Mouse (Mus musculus) gastrocnemius, adult 2 months (tissue): Measurements from ENCODE around the gene Clybl. TPM values are rescaled to one million over a fixed set of nuclear protein-coding genes. Genes with fewer than 3 reads are reported as not detected.

ENCODE experiments used
- DNase-seq: peaks from one replicate; pipeline ENCODE4 v3.0.0; 2022
- H3K27ac ChIP-seq: fragments of 200-600 bp; 2 replicates; pipeline ENCODE4 v1.8.1; 2022; ENCODE audit warnings: mild to moderate bottlenecking
- H3K4me3 ChIP-seq: fragments of 200-600 bp; 2 replicates; pipeline ENCODE4 v1.8.1; 2022; ENCODE audit warnings: mild to moderate bottlenecking, moderate library complexity
- CTCF ChIP-seq: fragments of 200-600 bp; IDR thresholded peaks from 2 replicates; pipeline ENCODE4 v1.8.1; 2022; ENCODE audit warnings: antibody characterized with exemption, mild to moderate bottlenecking, moderate library complexity
- intact Hi-C: fragments of 180-260 bp; cut with DNase I; formaldehyde crosslinking; loops from one replicate; pipeline ENCODE4 v1.15.1; 2025
- total RNA-seq, 2 experiments: library from RNA; stranded (reverse); gene quantifications; 2 replicates each; pipeline ENCODE4 v1.2.3; 2021

Gene Clybl
- total RNA-seq, 2 experiments from 2014 or later, result 52.3 to 68.4 TPM

DNA sequence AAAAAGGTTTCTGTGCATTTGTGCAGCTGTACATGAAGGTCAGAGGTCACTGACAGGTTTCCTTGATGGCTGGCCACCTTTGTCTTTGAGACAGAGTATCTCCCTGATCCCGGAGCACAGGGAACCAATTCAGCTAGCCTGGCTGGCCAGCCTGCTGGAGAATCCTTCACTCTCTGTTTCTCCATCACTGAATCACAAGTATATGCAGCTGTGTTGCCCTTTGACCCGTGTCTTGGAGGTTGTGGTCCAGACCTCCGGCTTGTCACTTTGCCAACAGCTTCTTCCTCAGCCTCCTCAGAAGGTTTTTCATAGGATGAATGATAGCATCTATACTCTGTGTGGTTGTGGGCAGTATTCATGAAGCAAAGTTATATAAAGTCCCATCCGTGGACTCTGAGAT is 217.2 kb downstream of the Clybl start:
- H3K4me3 ChIP-seq, result no peak overlapping the region
- H3K27ac ChIP-seq, result no peak overlapping the region
- TF ChIP-seq CTCF, result no peak
- intact Hi-C loops, result no loop called here
- DNase-seq, result no peak

DNA sequence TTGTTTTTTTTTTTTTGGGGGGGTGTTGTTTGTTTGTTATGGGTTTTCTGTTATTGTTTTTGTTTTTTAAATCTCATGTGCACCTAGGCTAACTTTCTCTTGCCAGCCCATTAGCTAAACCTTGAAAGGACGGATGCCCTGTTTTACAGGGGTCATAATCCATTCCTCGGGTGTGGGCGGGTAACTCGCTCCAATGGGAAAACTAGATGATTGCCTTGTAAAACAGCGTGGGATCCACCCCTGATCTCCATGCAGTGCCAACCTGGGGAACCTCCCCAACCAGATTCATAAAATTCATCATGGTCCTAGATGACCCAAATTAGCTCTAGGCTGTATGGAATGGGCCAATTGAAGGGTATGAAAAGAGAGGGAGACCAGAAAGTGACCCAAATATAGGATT is 218.4 kb downstream of the Clybl start:
- no peak for DNase-seq
- TF ChIP-seq CTCF, result no peak
- Histone ChIP-seq H3K27ac (no peak overlapping the region), H3K4me3 (no peak overlapping the region)
- intact Hi-C loops, result no loop called here

DNA sequence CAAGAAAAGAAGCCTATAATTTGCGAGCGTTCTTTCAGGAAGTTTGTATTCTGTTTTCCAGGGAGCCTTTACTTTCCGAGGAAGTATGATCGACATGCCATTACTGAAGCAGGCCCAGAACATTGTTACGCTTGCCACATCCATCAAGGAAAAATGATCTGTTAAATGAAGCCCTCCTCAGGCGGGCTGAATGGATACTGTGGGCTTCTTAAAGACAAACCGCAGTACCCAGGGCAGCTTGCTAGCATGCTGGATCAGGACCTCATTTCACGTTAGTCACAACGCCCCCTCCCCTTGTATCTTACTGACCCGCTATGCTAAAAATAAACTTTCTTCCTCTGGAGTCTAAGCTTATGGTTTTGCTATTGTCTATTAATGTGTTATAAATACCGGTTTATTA is 220.4 kb downstream of the Clybl start:
- DNase-seq, result no peak
- intact Hi-C loops, result no loop called here
- TF ChIP-seq CTCF, result no peak
- Histone ChIP-seq H3K4me3 (no peak overlapping the region), H3K27ac (no peak overlapping the region)

GRCm38 (mm10) chr14:122402716-122403258 is 221.3 kb downstream of the Clybl start:
- intact Hi-C loops, result no loop called here
- no peak overlapping the region for H3K4me3 ChIP-seq
- DNase-seq, result no peak
- no peak overlapping the region for H3K27ac ChIP-seq
- no peak for TF ChIP-seq CTCF

DNA sequence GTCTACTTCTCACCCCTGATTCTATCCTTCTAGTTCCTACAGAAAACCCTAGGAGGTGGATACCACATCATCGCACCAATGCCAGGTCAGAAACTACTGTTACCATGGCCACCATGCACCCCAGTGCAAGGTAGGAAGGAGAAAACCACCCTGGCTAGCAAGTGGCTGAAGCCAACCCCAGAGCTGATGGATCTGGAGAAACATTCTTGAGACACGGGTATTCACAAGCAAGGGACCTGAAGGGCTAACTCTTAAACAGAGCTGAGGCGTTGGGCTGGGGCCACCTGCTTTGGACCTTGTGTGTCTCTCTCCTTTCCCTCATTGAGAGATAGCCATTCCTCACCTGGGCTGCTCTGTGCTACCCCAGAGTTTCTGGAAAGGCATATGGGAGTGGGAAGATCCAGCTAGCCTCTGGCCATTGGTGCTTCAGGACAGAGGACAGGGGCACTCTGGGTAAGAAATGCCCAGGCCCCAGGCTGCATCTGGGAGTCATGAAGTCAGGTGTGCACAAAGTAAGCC is 222.0 kb downstream of the Clybl start:
- intact Hi-C loops, result no loop called here
- TF ChIP-seq CTCF, result no peak
- no peak for DNase-seq
- Histone ChIP-seq H3K27ac (no peak overlapping the region), H3K4me3 (no peak overlapping the region)

- no peak for DNase-seq
- Histone ChIP-seq H3K27ac (no peak overlapping the region), H3K4me3 (no peak overlapping the region)
- intact Hi-C loops, result no loop called here
- TF ChIP-seq CTCF, result no peak
Measured at GRCm38 (mm10) chr14:122404596-122405154, 223.2 kb downstream of the Clybl start.

- Histone ChIP-seq H3K27ac (no peak overlapping the region), H3K4me3 (no peak overlapping the region)
- TF ChIP-seq CTCF, result no peak
- no peak for DNase-seq
- intact Hi-C loops, result no loop called here
Measured at GRCm38 (mm10) chr14:122405236-122405635, 223.7 kb downstream of the Clybl start.

DNA sequence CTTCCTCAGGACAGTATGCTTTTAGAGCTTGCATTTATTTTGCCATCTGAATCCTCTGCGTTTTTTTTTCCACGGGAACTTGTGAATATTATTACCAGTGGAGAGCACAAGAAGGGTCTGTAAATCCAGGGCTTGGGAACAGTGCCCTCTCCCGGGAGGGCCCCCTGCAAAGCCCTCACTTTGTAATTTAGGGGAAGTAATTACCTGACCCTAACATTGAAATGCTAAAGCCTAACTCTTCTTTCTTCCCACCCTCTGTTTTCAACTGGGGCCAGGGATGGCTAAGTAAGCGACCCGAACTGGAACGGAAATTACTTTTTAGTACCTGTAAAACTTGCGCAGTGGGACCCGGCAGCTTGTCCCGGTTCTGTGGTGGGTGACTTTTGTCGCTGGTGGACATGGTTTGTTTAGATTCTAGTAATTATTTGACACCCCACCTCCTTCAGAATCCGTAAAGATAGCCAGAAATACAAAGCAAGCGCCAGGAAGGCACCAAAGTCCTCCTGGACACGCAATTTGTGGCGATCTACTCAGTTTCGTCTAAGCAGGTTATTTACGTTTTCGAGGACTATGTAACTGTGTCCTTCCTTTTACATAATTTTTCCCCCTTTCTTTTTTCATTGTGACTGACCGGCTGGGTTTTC is 224.5 kb downstream of the Clybl start:
- H3K27ac ChIP-seq, result no peak overlapping the region
- H3K4me3 ChIP-seq, result peak overlapping the region; percentile 65
- no peak for TF ChIP-seq CTCF
- intact Hi-C loops, result no loop called here
- no peak for DNase-seq

- Histone ChIP-seq H3K4me3 (peak overlapping the region; percentile 65), H3K27ac (no peak overlapping the region)
- no peak for TF ChIP-seq CTCF
- no peak for DNase-seq
- intact Hi-C loops, result no loop called here
Measured at GRCm38 (mm10) chr14:122406541-122407219, 225.2 kb downstream of the Clybl start.

GRCm38 (mm10) chr14:122412841-122413541 is 231.5 kb downstream of the Clybl start:
- no peak for TF ChIP-seq CTCF
- DNase-seq, result no peak
- Histone ChIP-seq H3K27ac (no peak overlapping the region), H3K4me3 (no peak overlapping the region)
- intact Hi-C loops, result no loop called here

GRCm38 (mm10) chr14:122413542-122413928 is 232.0 kb downstream of the Clybl start:
- Histone ChIP-seq H3K27ac (no peak overlapping the region), H3K4me3 (no peak overlapping the region)
- intact Hi-C loops, result no loop called here
- DNase-seq, result no peak
- no peak for TF ChIP-seq CTCF

GRCm38 (mm10) chr14:122414786-122415185 is 233.3 kb downstream of the Clybl start:
- Histone ChIP-seq H3K4me3 (no peak overlapping the region), H3K27ac (no peak overlapping the region)
- TF ChIP-seq CTCF, result no peak
- intact Hi-C loops, result no loop called here
- no peak for DNase-seq
